Mouse (Mus musculus) small intestine, adult 2 months (tissue): Measurements from ENCODE around the gene Fam43b. TPM values are rescaled to one million over a fixed set of nuclear protein-coding genes. Genes with fewer than 3 reads are reported as not detected.
A peak's percentile ranks its signal among the peaks of the same experiment; 100 is the strongest.

Experiments
- H3K27ac ChIP-seq: fragments of 200-500 bp; 2 replicates; pipeline ENCODE4 v1.5.1; 2012; ENCODE audit warnings: low read depth, low read length, control low read depth, inconsistent platforms; ENCODE audit not compliant: insufficient read depth
- H3K27me3 ChIP-seq: fragments of 200-500 bp; 2 replicates; pipeline ENCODE4 v1.6.1; 2012; ENCODE audit warnings: mild to moderate bottlenecking, moderate library complexity, low read length, inconsistent platforms; ENCODE audit not compliant: control insufficient read depth, insufficient read depth
- H3K36me3 ChIP-seq: fragments of 200-500 bp; 2 replicates; pipeline ENCODE4 v1.6.1; 2012; ENCODE audit warnings: mild to moderate bottlenecking, low read length, control low read depth, inconsistent platforms; ENCODE audit not compliant: control insufficient read depth, insufficient read depth
- H3K4me1 ChIP-seq: fragments of 200-500 bp; 2 replicates; pipeline ENCODE4 v1.6.1; 2012; ENCODE audit warnings: low read length, inconsistent platforms, mixed read lengths; ENCODE audit not compliant: control insufficient read depth, insufficient read depth, insufficient read length
- H3K4me3 ChIP-seq: fragments of 200-500 bp; 2 replicates; pipeline ENCODE4 v1.5.1; 2012; ENCODE audit warnings: low read depth, mild to moderate bottlenecking, control low read depth, inconsistent platforms, low read length, moderate library complexity
- CTCF ChIP-seq: fragments of 200-500 bp; IDR thresholded peaks from 2 replicates; pipeline ENCODE4 v1.5.1; 2012; ENCODE audit warnings: low read depth, mild to moderate bottlenecking, control low read depth, inconsistent platforms, low read length, moderate library complexity, mixed read lengths; ENCODE audit not compliant: insufficient replicate concordance, insufficient read length; ENCODE audit errors: extremely low read depth
- POLR2A ChIP-seq: fragments of 200-500 bp; IDR thresholded peaks from 2 replicates; pipeline ENCODE4 v1.6.1; 2012; ENCODE audit warnings: low read depth, mild to moderate bottlenecking, control low read depth, inconsistent platforms, low read length, moderate library complexity
- WGBS: fragments of 180-500 bp; shearing (Covaris S2); methylation state at CpG from one replicate; pipeline ENCODE4 v1.1.7; 2018; 5-methylcytosine and 5-hydroxymethylcytosine counted together
- polyA plus RNA-seq: library from polyadenylated mRNA; depleted of rRNA; stranded (reverse); fragments of >200 nt; gene quantifications from 2 replicates; pipeline ENCODE4 v1.2.3, GENCODE M21; 2012

Fam43b gene
- polyA plus RNA-seq, 1 experiment, result not detected

GRCm38 (mm10) chr4:138377526-138377925 is 18.8 kb downstream of the Fam43b start:
- Histone ChIP-seq H3K27ac (peak overlapping the region; percentile 88), H3K36me3 (no peaks in the 10 kb centered on the region), H3K27me3 (no peaks in the 10 kb centered on the region), H3K4me3 (no peak overlapping the region), H3K4me1 (peaks cover 11% of the 10 kb centered on the region; the same call in 1 of the 2 replicates)
- 53% methylated on average over 6 of the region's 6 CpGs for WGBS
- TF ChIP-seq POLR2A (no peak), CTCF (no peak)

GRCm38 (mm10) chr4:138375117-138375516 is 21.2 kb downstream of the Fam43b start:
- Histone ChIP-seq H3K4me3 (no peak overlapping the region), H3K27me3 (no peaks in the 10 kb centered on the region), H3K4me1 (peaks cover 11% of the 10 kb centered on the region; the same call in 1 of the 2 replicates), H3K36me3 (no peaks in the 10 kb centered on the region), H3K27ac (no peak overlapping the region)
- TF ChIP-seq CTCF (no peak), POLR2A (no peak)
- 64% methylated on average over 3 of the region's 3 CpGs for WGBS

- H3K27ac ChIP-seq, result no peak overlapping the region
- no peak for TF ChIP-seq POLR2A
- no peak for TF ChIP-seq CTCF
- WGBS, result 83% methylated on average over 5 of the region's 5 CpGs
- no peak overlapping the region for H3K4me3 ChIP-seq
- H3K4me1 ChIP-seq, result peaks cover 6% of the 10 kb centered on the region; the same call in 1 of the 2 replicates
- no peaks in the 10 kb centered on the region for H3K27me3 ChIP-seq
- H3K36me3 ChIP-seq, result no peaks in the 10 kb centered on the region
These were observed 25.3 kb downstream of the Fam43b start for GRCm38 (mm10) chr4:138370996-138371516.

- peak overlapping the region; percentile 89 for H3K27ac ChIP-seq
- TF ChIP-seq POLR2A (no peak), CTCF (no peak)
- H3K4me3 ChIP-seq, result peak overlapping the region; percentile 81; the same call in 1 of the 2 replicates
- H3K36me3 ChIP-seq, result no peaks in the 10 kb centered on the region
- no peaks in the 10 kb centered on the region for H3K27me3 ChIP-seq
- H3K4me1 ChIP-seq, result peaks cover 12% of the 10 kb centered on the region; the same call in 1 of the 2 replicates
- WGBS, result 50% methylated on average over 12 of the region's 12 CpGs
These were observed 27.6 kb downstream of the Fam43b start for GRCm38 (mm10) chr4:138368498-138369260.

- Histone ChIP-seq H3K27me3 (no peaks in the 10 kb centered on the region), H3K4me1 (peaks cover 15% of the 10 kb centered on the region; the same call in 1 of the 2 replicates), H3K36me3 (no peaks in the 10 kb centered on the region), H3K27ac (peak within 1 kb of the TSS; percentile 89), H3K4me3 (peak within 1 kb of the TSS; percentile 81)
- under 1% methylated on average over 34 of the region's 34 CpGs for WGBS
- TF ChIP-seq POLR2A, result peak; percentile 53
- no peak for TF ChIP-seq CTCF
These were observed 28.5 kb downstream of the Fam43b start, which contains the start of gene Cda for GRCm38 (mm10) chr4:138367641-138368497. Gene Cda, minus strand, starts transcription at chr4:138367992.

GRCm38 (mm10) chr4:138366561-138366960 is 29.8 kb downstream of the Fam43b start:
- Histone ChIP-seq H3K4me3 (peak overlapping the region; percentile 81), H3K36me3 (0 out of 2 replicates have a peak, but pooled peaks cover 2% of the 10 kb centered on the region), H3K4me1 (peaks cover 18% of the 10 kb centered on the region; the same call in 1 of the 2 replicates), H3K27me3 (no peaks in the 10 kb centered on the region), H3K27ac (peak overlapping the region; percentile 86)
- WGBS, result 20% methylated on average over 2 of the region's 2 CpGs
- TF ChIP-seq CTCF, result no peak
- TF ChIP-seq POLR2A, result no peak

- peaks cover 6% of the 10 kb centered on the region for H3K36me3 ChIP-seq
- H3K4me3 ChIP-seq, result no peak overlapping the region
- WGBS, result 24% methylated on average over 5 of the region's 5 CpGs
- peak overlapping the region; percentile 67 for H3K27ac ChIP-seq
- H3K27me3 ChIP-seq, result no peaks in the 10 kb centered on the region
- H3K4me1 ChIP-seq, result peaks cover 19% of the 10 kb centered on the region; the same call in 1 of the 2 replicates
- TF ChIP-seq POLR2A (no peak), CTCF (no peak)
These were observed 32.8 kb downstream of the Fam43b start for GRCm38 (mm10) chr4:138363511-138363910.
